Mouse (Mus musculus) erythroblast, embryonic 14.5 days (primary cell): ENCODE results near the gene Ift81. TPM values are rescaled to one million over a fixed set of nuclear protein-coding genes. Genes with fewer than 3 reads are reported as not detected.

Experiments
- H3K27me3 ChIP-seq: 2 replicates; pipeline ENCODE4 v1.6.1; 2012; ENCODE audit warnings: inconsistent platforms; ENCODE audit not compliant: control insufficient read depth
- H3K36me3 ChIP-seq: 2 replicates; pipeline ENCODE4 v1.6.1; 2012; ENCODE audit warnings: mild to moderate bottlenecking, inconsistent platforms; ENCODE audit not compliant: control insufficient read depth
- H3K4me1 ChIP-seq: 2 replicates; pipeline ENCODE4 v1.6.1; 2012; ENCODE audit warnings: inconsistent platforms; ENCODE audit not compliant: control insufficient read depth
- H3K4me3 ChIP-seq: replicated peaks from 2 replicates; pipeline ENCODE3; 2012; ENCODE audit warnings: moderate library complexity, mild to moderate bottlenecking, inconsistent platforms
- H3K9me3 ChIP-seq: 2 replicates; pipeline ENCODE4 v1.6.1; 2012; ENCODE audit warnings: low read length, inconsistent platforms, mixed read lengths; ENCODE audit not compliant: control insufficient read depth
- GATA1 ChIP-seq: IDR thresholded peaks from 2 replicates; pipeline ENCODE4 v1.6.1; 2012; ENCODE audit warnings: low read length, inconsistent platforms, mixed read lengths
- TAL1 ChIP-seq: IDR thresholded peaks from 3 replicates; pipeline ENCODE4 v1.6.1; 2012; ENCODE audit warnings: low read length, inconsistent platforms, mixed read lengths
- polyA plus RNA-seq: library from polyadenylated mRNA; stranded (reverse); fragments of >175 nt; gene quantifications from 2 replicates; pipeline ENCODE4 v1.2.3, GENCODE M21; 2012

The Ift81 gene
- polyA plus RNA-seq, 1 experiment = not detected

DNA sequence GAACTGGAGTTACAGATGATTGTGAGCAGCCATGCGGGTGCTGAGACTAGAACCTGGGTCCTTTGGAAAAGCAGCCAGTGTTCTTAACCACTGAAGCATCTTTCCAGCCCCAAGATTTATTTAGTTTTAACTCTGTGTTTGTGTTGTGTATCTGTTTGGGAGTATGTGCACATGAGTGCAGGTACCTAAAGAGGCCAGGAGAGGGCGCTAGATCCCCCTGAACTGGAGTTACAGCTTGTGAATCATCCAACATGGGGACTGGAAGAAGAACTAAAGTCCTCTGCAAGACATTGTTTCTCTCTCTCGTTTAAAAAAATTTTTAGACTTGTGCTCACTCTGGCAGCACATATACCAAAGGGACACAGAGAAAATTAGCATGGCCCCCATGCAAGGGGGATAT lies 107.9 kb downstream of the Ift81 start:
- Histone ChIP-seq H3K4me3 (no peak overlapping the region), H3K4me1 (peaks cover 10% of the 10 kb centered on the region), H3K27me3 (peaks cover 37% of the 10 kb centered on the region), H3K9me3 (peaks cover 7% of the 10 kb centered on the region), H3K36me3 (no peaks in the 10 kb centered on the region)
- TF ChIP-seq TAL1 = no peak
- TF ChIP-seq GATA1 = no peak

DNA sequence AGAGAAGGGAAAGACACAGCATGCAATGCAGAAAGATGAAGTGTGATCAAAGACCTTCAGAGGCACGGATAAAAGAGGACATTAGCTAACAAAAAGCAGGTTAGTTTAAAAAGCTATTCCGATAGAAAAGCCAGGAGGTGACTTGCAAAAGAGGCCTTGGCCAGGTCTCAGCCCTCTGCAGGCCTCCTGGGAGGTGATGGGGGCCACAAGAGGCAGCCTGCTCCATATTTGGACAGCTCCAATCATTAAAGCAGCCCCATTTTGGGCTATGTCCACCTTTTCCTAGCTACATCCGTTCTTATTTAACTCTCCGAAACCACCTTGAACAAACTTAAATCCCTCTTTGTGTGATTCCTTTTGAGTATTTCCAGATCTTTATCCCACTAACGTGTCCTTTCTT lies 108.8 kb downstream of the Ift81 start:
- Histone ChIP-seq H3K4me3 (no peak overlapping the region), H3K4me1 (peaks cover 10% of the 10 kb centered on the region), H3K9me3 (peaks cover 7% of the 10 kb centered on the region), H3K36me3 (no peaks in the 10 kb centered on the region), H3K27me3 (peaks cover 31% of the 10 kb centered on the region)
- TF ChIP-seq GATA1 (no peak), TAL1 (no peak)

DNA sequence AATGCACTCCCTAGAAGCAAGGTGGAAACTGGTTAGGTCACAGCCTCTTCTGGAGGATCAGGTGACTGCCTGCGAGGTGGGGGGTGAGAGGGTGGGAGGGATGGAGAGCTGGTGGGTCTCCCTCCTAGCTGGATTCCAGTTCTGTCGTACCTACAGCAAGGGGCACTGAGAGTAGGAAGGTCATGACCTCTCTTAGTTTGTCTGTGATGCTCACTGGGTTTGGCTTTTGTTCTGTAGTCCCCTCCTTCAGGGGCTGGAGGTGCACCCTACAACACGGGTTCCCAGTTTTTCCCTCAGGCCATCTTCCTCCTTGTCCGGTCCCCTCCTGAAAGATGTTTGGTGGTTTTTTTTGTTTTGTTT lies 110.6 kb downstream of the Ift81 start:
- peaks cover 7% of the 10 kb centered on the region for H3K9me3 ChIP-seq
- no peak overlapping the region for H3K4me3 ChIP-seq
- peaks cover 15% of the 10 kb centered on the region for H3K36me3 ChIP-seq
- H3K4me1 ChIP-seq = peaks cover 19% of the 10 kb centered on the region
- peaks cover 30% of the 10 kb centered on the region for H3K27me3 ChIP-seq
- TF ChIP-seq TAL1 (no peak), GATA1 (no peak)

DNA sequence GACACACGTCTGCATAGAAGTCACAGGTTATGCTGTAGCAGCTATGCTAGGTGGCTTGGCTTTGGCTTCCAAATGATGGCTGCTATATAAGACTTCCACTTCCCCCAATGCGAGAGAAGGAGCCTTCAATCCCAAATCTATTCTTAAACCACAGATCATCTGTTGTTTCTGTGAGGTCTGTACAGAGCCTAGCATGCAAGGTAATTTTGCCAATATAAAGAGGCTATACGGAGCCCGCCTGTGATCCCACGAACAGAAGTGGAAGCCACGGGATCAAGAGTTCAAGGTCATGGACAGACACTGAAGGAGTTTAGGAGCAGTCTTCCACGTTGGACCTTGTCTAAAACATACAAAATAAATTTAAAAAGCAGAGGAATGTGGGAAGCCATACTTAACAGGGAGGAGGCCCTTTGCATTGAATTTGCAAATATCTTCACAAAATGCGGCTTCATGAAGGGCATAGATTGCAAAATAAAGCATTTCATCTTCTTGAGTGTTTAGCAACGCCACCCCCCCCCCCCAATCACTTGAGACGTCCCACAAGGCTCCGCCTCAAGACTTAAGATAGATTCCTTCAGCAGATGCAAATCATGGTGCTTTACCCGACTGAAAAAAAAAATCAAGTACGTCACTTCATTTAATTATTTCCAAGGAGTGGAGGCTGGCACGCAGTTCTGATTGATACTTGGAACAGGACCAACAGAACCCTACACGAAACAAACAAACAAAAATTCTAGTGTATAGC lies 111.1 kb downstream of the Ift81 start:
- Histone ChIP-seq H3K36me3 (peaks cover 21% of the 10 kb centered on the region), H3K9me3 (peaks cover 7% of the 10 kb centered on the region)

DNA sequence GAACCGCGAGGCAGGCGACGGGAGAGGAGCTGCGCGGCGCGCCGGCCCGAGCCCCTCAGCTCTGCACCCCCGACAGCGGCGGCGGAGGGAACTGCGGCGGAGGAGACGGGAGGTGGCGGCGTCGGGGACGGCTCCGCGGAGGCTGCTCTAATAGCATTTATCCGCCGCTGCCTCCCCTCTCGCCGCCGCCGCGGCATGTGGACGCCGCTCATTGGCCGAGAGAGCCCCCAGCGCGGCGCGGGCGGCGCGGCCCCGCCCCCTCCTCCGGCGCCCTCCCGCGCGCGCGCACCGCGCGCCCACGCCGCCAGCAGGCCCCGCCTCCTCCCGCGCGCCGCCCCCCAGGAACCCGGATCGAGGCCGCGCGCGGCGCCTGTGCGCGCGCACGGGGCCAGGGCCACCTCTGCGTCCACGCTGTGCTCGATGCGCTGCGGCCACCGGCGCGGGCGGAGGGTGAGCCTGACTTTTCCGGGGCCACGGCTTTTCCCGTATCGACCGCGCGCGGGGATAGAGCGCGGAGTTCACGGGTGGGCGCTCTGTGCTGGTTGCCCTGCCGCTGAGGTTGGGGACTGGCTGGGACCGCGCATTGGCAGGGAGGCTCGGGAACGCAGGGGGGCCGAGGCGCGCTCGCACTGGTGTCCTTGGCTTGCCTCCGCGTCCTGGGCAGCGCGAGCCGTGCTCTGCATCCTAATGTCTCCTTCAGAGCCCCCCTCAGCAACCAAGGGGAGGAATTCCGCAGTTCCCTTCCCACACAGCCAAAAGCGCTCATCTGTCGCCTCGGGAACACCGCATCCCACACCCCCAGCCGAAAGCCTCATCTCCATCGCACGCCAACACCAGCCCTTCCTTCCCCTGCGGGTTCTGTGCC lies 112.0 kb downstream of the Ift81 start, which contains the start of gene Atp2a2:
Gene Atp2a2 (minus strand): TSS at position 149 of the 865 bp plus-strand sequence.
- peaks cover 5% of the 10 kb centered on the region for H3K9me3 ChIP-seq
- H3K4me3 ChIP-seq = peak within 1 kb of the TSS; percentile 97
- peaks cover 30% of the 10 kb centered on the region for H3K36me3 ChIP-seq
- TF ChIP-seq TAL1 (no peak), GATA1 (no peak)
- H3K27me3 ChIP-seq = peaks cover 30% of the 10 kb centered on the region
- peaks cover 30% of the 10 kb centered on the region for H3K4me1 ChIP-seq

More for the DNA sequence above, 111.1 kb downstream of the Ift81 start:
- Histone ChIP-seq H3K27me3 (peaks cover 30% of the 10 kb centered on the region), H3K4me3 (peak overlapping the region; percentile 97), H3K4me1 (peaks cover 23% of the 10 kb centered on the region)
- TF ChIP-seq GATA1 (no peak), TAL1 (no peak)

DNA sequence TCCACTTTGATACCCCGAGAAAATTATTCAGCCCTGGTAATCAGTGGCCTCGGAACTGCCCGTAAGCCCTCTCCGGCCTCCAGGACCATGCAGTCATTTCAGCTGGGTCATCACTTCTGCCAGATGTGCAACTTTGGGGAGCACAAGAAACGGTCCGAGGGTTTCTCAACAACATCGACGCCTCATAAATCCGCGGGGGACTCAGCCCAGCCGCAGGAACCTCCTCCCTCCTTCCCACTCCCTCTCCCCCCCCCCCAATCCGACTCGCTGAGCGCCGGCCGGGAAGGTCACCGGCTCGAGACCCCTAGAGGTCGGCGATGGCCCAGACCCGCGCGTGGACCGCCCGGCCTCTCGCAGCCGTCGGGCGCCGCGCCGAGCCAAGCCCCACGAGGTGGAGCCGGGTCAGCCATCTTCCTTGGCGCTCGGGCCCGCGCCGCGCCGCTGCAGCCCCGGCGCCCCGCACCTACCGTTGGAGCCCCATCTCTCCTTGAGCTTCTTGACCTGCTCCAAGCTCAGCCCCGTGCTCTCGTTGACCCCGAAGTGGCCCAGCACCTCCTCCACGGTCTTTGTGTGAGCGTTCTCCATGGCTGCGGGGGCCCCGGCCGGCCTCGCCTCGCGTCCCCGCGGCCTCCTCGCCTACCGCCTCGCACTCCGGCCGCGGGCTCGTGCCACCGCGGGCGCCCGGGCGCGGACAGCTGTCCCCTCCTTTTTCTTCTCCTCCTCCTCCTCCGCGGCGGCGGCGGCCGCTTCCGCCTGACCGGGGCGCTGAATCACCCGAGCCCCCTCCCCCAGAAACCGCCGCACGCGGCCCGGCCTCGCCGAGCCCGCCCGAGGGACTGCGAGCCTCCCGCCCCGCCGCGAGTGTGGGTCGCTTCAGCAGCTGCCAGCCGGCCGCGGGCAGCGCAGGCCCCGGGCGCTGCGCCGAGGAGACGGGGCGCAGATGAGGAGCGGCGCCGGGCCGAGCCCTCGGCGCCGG lies 112.9 kb downstream of the Ift81 start:
- Histone ChIP-seq H3K4me3 (peak overlapping the region; percentile 97), H3K9me3 (peaks cover 2% of the 10 kb centered on the region), H3K27me3 (peaks cover 28% of the 10 kb centered on the region), H3K36me3 (peaks cover 39% of the 10 kb centered on the region), H3K4me1 (peaks cover 30% of the 10 kb centered on the region)
- TF ChIP-seq GATA1 = no peak
- no peak for TF ChIP-seq TAL1

DNA sequence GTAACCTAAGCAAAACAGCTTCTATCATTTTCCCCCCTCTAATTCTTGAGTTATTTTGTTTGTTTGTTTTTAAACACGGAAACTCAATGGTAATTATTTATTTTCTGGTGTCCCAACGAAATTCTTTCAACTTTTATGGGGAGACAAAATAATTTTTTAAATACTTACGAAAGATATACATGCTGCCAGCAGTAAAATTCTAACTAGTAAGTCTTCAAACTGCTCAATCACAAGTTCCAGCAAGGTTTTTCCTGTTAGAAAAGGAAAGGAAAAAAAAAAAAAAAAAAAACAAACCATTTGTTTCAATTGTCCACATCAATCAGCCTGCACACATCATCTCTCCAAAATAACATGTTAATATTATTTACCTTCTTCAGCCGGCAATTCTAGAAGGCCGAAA lies 113.8 kb downstream of the Ift81 start:
- Histone ChIP-seq H3K9me3 (no peaks in the 10 kb centered on the region), H3K4me1 (peaks cover 30% of the 10 kb centered on the region), H3K36me3 (peaks cover 47% of the 10 kb centered on the region), H3K4me3 (peak overlapping the region; percentile 97), H3K27me3 (peaks cover 25% of the 10 kb centered on the region)
- TF ChIP-seq GATA1 = no peak
- no peak for TF ChIP-seq TAL1

Other genes with a start within 250 kb of the Ift81 start
- gene Gpn3, start 242.6 kb downstream of the Ift81 start, polyA plus RNA-seq = 3.3 and 5.1 TPM in 2 replicates
- 3.0 and 3.2 TPM in 2 replicates for gene Fam216a, start 242.2 kb downstream of the Ift81 start, polyA plus RNA-seq
- gene Arpc3, start 222.6 kb downstream of the Ift81 start, polyA plus RNA-seq = 3.9 and 4.1 TPM in 2 replicates
- gene Anapc7, start 192.8 kb downstream of the Ift81 start, polyA plus RNA-seq = 1.8 and 2.1 TPM in 2 replicates
- gene Atp2a2, start 112.3 kb downstream of the Ift81 start, polyA plus RNA-seq = 1.3 and 1.4 TPM in 2 replicates
- gene P2rx7, start 29.4 kb upstream of the Ift81 start, polyA plus RNA-seq = not detected in 2 replicates
- gene P2rx4, start 93.0 kb upstream of the Ift81 start, polyA plus RNA-seq = 0.03 and 0.24 TPM in 2 replicates
- 2.1 and 2.4 TPM in 2 replicates for gene Camkk2, start 164.9 kb upstream of the Ift81 start, polyA plus RNA-seq
- gene Anapc5, start 206.8 kb upstream of the Ift81 start, polyA plus RNA-seq = 22.5 and 37.0 TPM in 2 replicates
- gene Rnf34, start 235.5 kb upstream of the Ift81 start, polyA plus RNA-seq = 0.64 and 0.77 TPM in 2 replicates